Mouse (Mus musculus) adrenal gland, adult 8-10 months (tissue): Measurements from ENCODE around the gene Gm5800. TPM values are rescaled to one million over a fixed set of nuclear protein-coding genes. Genes with fewer than 3 reads are reported as not detected.
"Not testable (repeated sequence)": the region's sequence is repeated elsewhere in the genome, so short reads cannot be mapped to it uniquely, and the experiment has no call there.

Source experiments
- DNase-seq: peaks from one replicate; pipeline ENCODE4 v3.0.0; 2022
- total RNA-seq, 4 experiments: library from RNA; stranded (reverse); gene quantifications; 2 replicates each; pipeline ENCODE4 v1.2.4; 2022

Gm5800 gene
- not detected for total RNA-seq

DNA sequence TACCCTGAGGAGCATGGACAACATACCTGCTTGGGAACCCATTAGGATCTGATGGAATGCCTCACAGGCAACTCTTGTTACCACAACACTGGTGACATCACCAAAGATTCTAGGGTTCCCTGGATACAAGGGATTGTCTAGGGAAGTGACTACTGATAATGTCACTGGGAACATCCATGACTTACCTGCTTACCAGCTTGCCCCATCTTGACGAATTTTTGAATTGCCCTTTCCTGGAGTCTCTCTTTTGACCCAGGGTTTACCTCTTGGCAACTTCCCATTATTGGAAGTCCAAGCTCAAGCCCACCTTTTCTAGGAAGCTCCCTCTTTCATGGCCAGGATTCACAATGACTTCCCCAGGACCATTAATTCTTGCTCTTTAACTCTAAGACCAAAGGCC, at the start of gene Gm5800:
TSS of gene Gm5800 (minus strand) at position 101 of the 400 bp plus-strand sequence.
- DNase-seq: no peak

- no peak for DNase-seq
Observed at GRCm38 (mm10) chr14:51755944-51756343, 39.0 kb upstream of the Gm5800 start.

- DNase-seq: no peak
Observed at GRCm38 (mm10) chr14:51740347-51741170, 23.6 kb upstream of the Gm5800 start.

GRCm38 (mm10) chr14:51739150-51739993, 22.4 kb upstream of the Gm5800 start:
- DNase-seq: no peak

- no peak for DNase-seq
Observed at GRCm38 (mm10) chr14:51738411-51739149, 21.6 kb upstream of the Gm5800 start.

GRCm38 (mm10) chr14:51737967-51738366, 21.0 kb upstream of the Gm5800 start:
- DNase-seq: no peak

DNA sequence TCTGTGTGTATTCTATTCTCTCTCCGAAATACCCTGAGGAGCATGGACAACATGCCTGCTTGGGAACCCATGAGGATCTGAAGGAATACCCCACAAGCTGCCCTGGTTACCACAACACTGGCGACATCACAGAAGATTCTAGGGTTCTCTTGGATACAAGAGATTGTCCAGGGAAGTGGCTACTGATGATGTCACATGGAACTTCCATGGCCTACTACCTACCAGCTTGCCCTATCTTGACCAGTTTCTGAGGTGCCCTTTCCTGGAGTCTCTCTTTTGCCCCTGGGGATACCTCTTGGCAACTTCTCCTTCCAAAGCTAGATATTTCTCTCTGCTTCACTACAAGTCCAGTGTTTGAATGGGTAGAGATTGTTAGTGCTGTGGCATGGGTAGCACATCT, 21.6 kb downstream of the Gm5800 start, which contains the start of gene Gm17079:
TSS of gene Gm17079 (minus strand) at position 101 of the 400 bp plus-strand sequence.
- DNase-seq: not testable (repeated sequence)

DNA sequence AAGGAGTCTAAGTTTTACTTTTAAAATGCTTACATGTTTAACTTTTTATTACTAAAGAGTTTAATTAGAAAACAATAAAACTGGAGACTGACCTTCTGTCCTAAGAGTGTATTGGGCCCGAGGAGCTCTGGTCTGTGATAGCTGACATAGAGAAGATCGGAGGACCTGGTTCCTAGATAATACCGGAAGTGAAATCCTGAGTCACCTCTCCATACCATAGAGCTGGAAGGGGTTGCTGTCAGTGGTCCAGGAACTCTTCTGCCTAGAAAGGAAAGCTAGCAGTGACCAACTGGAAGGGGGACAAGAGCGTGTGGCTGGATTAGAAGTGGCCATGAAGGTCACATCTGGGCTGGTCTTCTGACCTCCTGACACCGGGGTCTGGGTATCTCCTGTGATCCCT, 39.7 kb downstream of the Gm5800 start:
- no peak for DNase-seq

Other genes starting within 250 kb of the Gm5800 start
- gene Gm5622, start 164.4 kb downstream of the Gm5800 start, total RNA-seq: not detected
- not detected for gene Gm17175, start 143.1 kb downstream of the Gm5800 start, total RNA-seq
- gene Gm17174, start 125.0 kb downstream of the Gm5800 start, total RNA-seq: not detected
- gene Gm17078, start 105.9 kb downstream of the Gm5800 start, total RNA-seq: not detected
- not detected for gene Gm4181, start 81.5 kb downstream of the Gm5800 start, total RNA-seq
- not detected for gene Gm17079, start 21.7 kb downstream of the Gm5800 start, total RNA-seq
- gene Ang4, start 56.4 kb upstream of the Gm5800 start, total RNA-seq: not detected
- not detected for gene AY358078, start 82.9 kb upstream of the Gm5800 start, total RNA-seq
- not detected for gene Ear6, start 136.5 kb upstream of the Gm5800 start, total RNA-seq
- gene Mettl17, start 167.7 kb upstream of the Gm5800 start, total RNA-seq: 10 to 100 TPM; 31.5 to 50.1 (median 45.6) TPM
- 1 to 10 TPM in 1 of 4 experiments, under 1 TPM in 3; 0.20 to 1.2 (median 0.66) TPM for gene Slc39a2, start 175.7 kb upstream of the Gm5800 start, total RNA-seq
- 100 to 1,000 TPM; 209 to 364 (median 285) TPM for gene Ndrg2, start 197.0 kb upstream of the Gm5800 start, total RNA-seq
- not detected for gene Tppp2, start 201.2 kb upstream of the Gm5800 start, total RNA-seq
- gene Rnase13, start 205.6 kb upstream of the Gm5800 start, total RNA-seq: not detected